Mouse (Mus musculus): ENCODE data around the gene Lrrc8b. TPM values are rescaled to one million over a fixed set of nuclear protein-coding genes. Genes with fewer than 3 reads are reported as not detected.
A peak's percentile ranks its signal among the peaks of the same experiment; 100 is the strongest.

Gene Lrrc8b
- polyA plus RNA-seq, 1 experiment from 2014 or later = 5.5 TPM

- WGBS = 7% methylated on average over 8 of the region's 8 CpGs
- Histone ChIP-seq H3K4me1 (ENCODE audit: insufficient read depth, low read length) (0 out of 2 replicates have a peak, but pooled peaks cover 6% of the 10 kb centered on the region), H3K27me3 (ENCODE audit: insufficient read depth, low read length) (no peaks in the 10 kb centered on the region), H3K9me3 (ENCODE audit: low read length) (no peaks in the 10 kb centered on the region), H3K4me2 (replicated peaks; ENCODE audit: low read depth, low read length) (no peak overlapping the region), H3K36me3 (ENCODE audit: insufficient read depth, low read length) (no peaks in the 10 kb centered on the region), H3K4me3 (ENCODE audit: low read length) (no peak overlapping the region), H3K27ac (ENCODE audit: low read length) (no peak overlapping the region), H3K9ac (replicated peaks; ENCODE audit: low read length) (no peak overlapping the region)
- no peak for ATAC-seq (ENCODE audit: low FRiP score, low TSS enrichment)
Observed at GRCm38 (mm10) chr5:105404961-105405360, 10.6 kb upstream of the Lrrc8b start.

- Histone ChIP-seq H3K4me3 (ENCODE audit: low read length) (no peak overlapping the region), H3K27ac (ENCODE audit: low read length) (no peak overlapping the region), H3K9me3 (ENCODE audit: low read length) (no peaks in the 10 kb centered on the region), H3K27me3 (ENCODE audit: insufficient read depth, low read length) (no peaks in the 10 kb centered on the region), H3K36me3 (ENCODE audit: insufficient read depth, low read length) (no peaks in the 10 kb centered on the region), H3K4me1 (ENCODE audit: insufficient read depth, low read length) (0 out of 2 replicates have a peak, but pooled peaks cover 2% of the 10 kb centered on the region), H3K9ac (replicated peaks; ENCODE audit: low read length) (no peak overlapping the region), H3K4me2 (replicated peaks; ENCODE audit: low read depth, low read length) (no peak overlapping the region)
- WGBS = 94% methylated on average over 5 of the region's 5 CpGs
- no peak for ATAC-seq (ENCODE audit: low FRiP score, low TSS enrichment)
Observed at GRCm38 (mm10) chr5:105407661-105408060, 7.9 kb upstream of the Lrrc8b start.

- H3K36me3 ChIP-seq (ENCODE audit: insufficient read depth, low read length) = no peaks in the 10 kb centered on the region
- H3K27me3 ChIP-seq (ENCODE audit: insufficient read depth, low read length) = no peaks in the 10 kb centered on the region
- 0 out of 2 replicates have a peak, but pooled peaks cover 2% of the 10 kb centered on the region for H3K4me1 ChIP-seq (ENCODE audit: insufficient read depth, low read length)
- WGBS = 94% methylated on average over 4 of the region's 4 CpGs
- H3K9ac ChIP-seq (replicated peaks; ENCODE audit: low read length) = no peak overlapping the region
- no peaks in the 10 kb centered on the region for H3K9me3 ChIP-seq (ENCODE audit: low read length)
- H3K27ac ChIP-seq (ENCODE audit: low read length) = no peak overlapping the region
- no peak overlapping the region for H3K4me2 ChIP-seq (replicated peaks; ENCODE audit: low read depth, low read length)
- no peak for ATAC-seq (ENCODE audit: low FRiP score, low TSS enrichment)
- H3K4me3 ChIP-seq (ENCODE audit: low read length) = no peak overlapping the region
Observed at GRCm38 (mm10) chr5:105409092-105409491, 6.5 kb upstream of the Lrrc8b start.

GRCm38 (mm10) chr5:105410521-105411293 lies 4.9 kb upstream of the Lrrc8b start:
- H3K27me3 ChIP-seq (ENCODE audit: insufficient read depth, low read length) = no peaks in the 10 kb centered on the region
- H3K4me1 ChIP-seq (ENCODE audit: insufficient read depth, low read length) = peaks cover 11% of the 10 kb centered on the region
- no peak overlapping the region for H3K4me3 ChIP-seq (ENCODE audit: low read length)
- no peaks in the 10 kb centered on the region for H3K36me3 ChIP-seq (ENCODE audit: insufficient read depth, low read length)
- WGBS = 56% methylated on average over 6 of the region's 6 CpGs
- no peak overlapping the region for H3K9ac ChIP-seq (replicated peaks; ENCODE audit: low read length)
- H3K4me2 ChIP-seq (replicated peaks; ENCODE audit: low read depth, low read length) = no peak overlapping the region
- ATAC-seq (ENCODE audit: low FRiP score, low TSS enrichment) = no peak
- no peak overlapping the region for H3K27ac ChIP-seq (ENCODE audit: low read length)
- no peaks in the 10 kb centered on the region for H3K9me3 ChIP-seq (ENCODE audit: low read length)

- Histone ChIP-seq H3K9ac (replicated peaks; ENCODE audit: low read length) (no peak overlapping the region), H3K27ac (ENCODE audit: low read length) (no peak overlapping the region), H3K9me3 (ENCODE audit: low read length) (no peaks in the 10 kb centered on the region), H3K4me1 (ENCODE audit: insufficient read depth, low read length) (peaks cover 13% of the 10 kb centered on the region), H3K36me3 (ENCODE audit: insufficient read depth, low read length) (no peaks in the 10 kb centered on the region), H3K4me3 (ENCODE audit: low read length) (no peak overlapping the region), H3K27me3 (ENCODE audit: insufficient read depth, low read length) (no peaks in the 10 kb centered on the region), H3K4me2 (replicated peaks; ENCODE audit: low read depth, low read length) (no peak overlapping the region)
- 62% methylated on average over 4 of the region's 4 CpGs for WGBS
- ATAC-seq (ENCODE audit: low FRiP score, low TSS enrichment) = no peak
Observed at GRCm38 (mm10) chr5:105411294-105411570, 4.3 kb upstream of the Lrrc8b start.

- no peaks in the 10 kb centered on the region for H3K36me3 ChIP-seq (ENCODE audit: insufficient read depth, low read length)
- no peak for ATAC-seq (ENCODE audit: low FRiP score, low TSS enrichment)
- WGBS = 54% methylated on average over 2 of the region's 2 CpGs
- no peak overlapping the region for H3K4me3 ChIP-seq (ENCODE audit: low read length)
- H3K4me2 ChIP-seq (replicated peaks; ENCODE audit: low read depth, low read length) = no peak overlapping the region
- no peaks in the 10 kb centered on the region for H3K9me3 ChIP-seq (ENCODE audit: low read length)
- H3K9ac ChIP-seq (replicated peaks; ENCODE audit: low read length) = no peak overlapping the region
- no peak overlapping the region for H3K27ac ChIP-seq (ENCODE audit: low read length)
- no peaks in the 10 kb centered on the region for H3K27me3 ChIP-seq (ENCODE audit: insufficient read depth, low read length)
- peaks cover 15% of the 10 kb centered on the region for H3K4me1 ChIP-seq (ENCODE audit: insufficient read depth, low read length)
Observed at GRCm38 (mm10) chr5:105411768-105412167, 3.8 kb upstream of the Lrrc8b start.

GRCm38 (mm10) chr5:105412634-105413033 lies 2.9 kb upstream of the Lrrc8b start:
- 75% methylated on average over 3 of the region's 3 CpGs for WGBS
- no peak overlapping the region for H3K27ac ChIP-seq (ENCODE audit: low read length)
- no peak overlapping the region for H3K4me2 ChIP-seq (replicated peaks; ENCODE audit: low read depth, low read length)
- H3K9ac ChIP-seq (replicated peaks; ENCODE audit: low read length) = no peak overlapping the region
- H3K9me3 ChIP-seq (ENCODE audit: low read length) = no peaks in the 10 kb centered on the region
- H3K36me3 ChIP-seq (ENCODE audit: insufficient read depth, low read length) = no peaks in the 10 kb centered on the region
- no peak for ATAC-seq (ENCODE audit: low FRiP score, low TSS enrichment)
- no peak overlapping the region for H3K4me3 ChIP-seq (ENCODE audit: low read length)
- no peaks in the 10 kb centered on the region for H3K27me3 ChIP-seq (ENCODE audit: insufficient read depth, low read length)
- H3K4me1 ChIP-seq (ENCODE audit: insufficient read depth, low read length) = peaks cover 15% of the 10 kb centered on the region

- ATAC-seq (ENCODE audit: low FRiP score, low TSS enrichment) = no peak
- WGBS = 80% methylated on average over 12 of the region's 12 CpGs
- Histone ChIP-seq H3K27ac (ENCODE audit: low read length) (peak overlapping the region; percentile 88; the same call in 1 of the 2 replicates), H3K4me3 (ENCODE audit: low read length) (peak overlapping the region; percentile 77), H3K9ac (replicated peaks; ENCODE audit: low read length) (peak overlapping the region; percentile 91), H3K4me1 (ENCODE audit: insufficient read depth, low read length) (peaks cover 15% of the 10 kb centered on the region), H3K27me3 (ENCODE audit: insufficient read depth, low read length) (no peaks in the 10 kb centered on the region), H3K9me3 (ENCODE audit: low read length) (no peaks in the 10 kb centered on the region), H3K4me2 (replicated peaks; ENCODE audit: low read depth, low read length) (peak overlapping the region; percentile 96), H3K36me3 (ENCODE audit: insufficient read depth, low read length) (0 out of 2 replicates have a peak, but pooled peaks cover 3% of the 10 kb centered on the region)
Observed at GRCm38 (mm10) chr5:105414341-105415120, 1.0 kb upstream of the Lrrc8b start.

GRCm38 (mm10) chr5:105415951-105416675 lies 538 bp downstream of the Lrrc8b start:
- H3K9me3 ChIP-seq (ENCODE audit: low read length) = no peaks in the 10 kb centered on the region
- H3K27ac ChIP-seq (ENCODE audit: low read length) = peak overlapping the region; percentile 48; the same call in 1 of the 2 replicates

More at GRCm38 (mm10) chr5:105415951-105416675, 538 bp downstream of the Lrrc8b start:
- Histone ChIP-seq H3K27me3 (ENCODE audit: insufficient read depth, low read length) (no peaks in the 10 kb centered on the region), H3K9ac (replicated peaks; ENCODE audit: low read length) (peak overlapping the region; percentile 91), H3K4me2 (replicated peaks; ENCODE audit: low read depth, low read length) (peak overlapping the region; percentile 96), H3K4me1 (ENCODE audit: insufficient read depth, low read length) (peaks cover 13% of the 10 kb centered on the region), H3K36me3 (ENCODE audit: insufficient read depth, low read length) (0 out of 2 replicates have a peak, but pooled peaks cover 3% of the 10 kb centered on the region), H3K4me3 (ENCODE audit: low read length) (peak overlapping the region; percentile 77)
- ATAC-seq (ENCODE audit: low FRiP score, low TSS enrichment) = peak; percentile 64
- 4% methylated on average over 23 of the region's 36 CpGs for WGBS
